Mouse (Mus musculus) mesoderm, embryonic 11.5 days (tissue): ENCODE results near the gene Lztfl1.
"Not testable (repeated sequence)": the region's sequence is repeated elsewhere in the genome, so short reads cannot be mapped to it uniquely, and the experiment has no call there.

Source experiments
- DNase-seq: peaks from one replicate; pipeline ENCODE4 v3.0.0-alpha.2; 2012; ENCODE audit warnings: low read depth, low spot score

Gene Lztfl1

DNA sequence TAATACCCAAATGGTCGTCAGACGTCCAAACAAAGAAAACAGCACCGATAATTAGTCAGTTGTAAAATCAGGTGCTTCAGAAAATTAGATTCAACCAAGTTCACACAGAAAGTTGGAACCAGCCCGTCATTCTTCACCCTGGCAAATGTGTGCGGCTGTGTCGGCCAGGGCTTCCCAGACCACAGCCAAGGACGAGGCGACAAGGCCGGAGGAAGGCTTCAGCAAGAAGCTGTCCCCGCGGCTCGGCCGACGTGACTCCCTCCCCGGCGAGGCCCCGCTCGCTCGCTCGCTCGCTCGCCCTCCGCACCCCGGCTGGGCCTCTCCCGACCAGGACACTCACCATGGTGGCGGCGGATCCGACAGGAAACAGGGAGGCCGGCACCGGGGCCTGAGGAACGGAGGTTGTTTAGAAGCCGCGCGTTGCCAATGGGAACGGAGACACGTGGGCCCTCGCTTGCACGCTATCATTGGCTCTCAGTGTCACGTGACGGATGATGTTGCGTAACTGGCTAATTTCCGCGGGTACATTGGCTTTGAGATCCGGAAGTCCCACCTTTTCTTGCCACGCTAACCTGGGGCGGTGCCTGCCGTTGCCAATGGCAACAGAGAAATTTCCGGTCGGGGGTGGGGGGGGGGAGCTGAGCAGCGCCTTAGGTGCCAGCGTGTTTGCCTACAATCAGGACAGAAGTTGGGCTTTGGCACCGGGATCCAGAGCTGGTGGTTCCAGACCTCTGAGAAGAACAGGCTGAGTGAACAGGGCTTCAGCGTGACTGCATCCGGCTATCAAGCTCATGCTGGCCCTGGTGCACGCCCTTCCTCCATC is at the start of gene Lztfl1:
Lztfl1 (minus strand) TSS at position 512 of the 823 bp plus-strand sequence.
- DNase-seq: peak; percentile 99

DNA sequence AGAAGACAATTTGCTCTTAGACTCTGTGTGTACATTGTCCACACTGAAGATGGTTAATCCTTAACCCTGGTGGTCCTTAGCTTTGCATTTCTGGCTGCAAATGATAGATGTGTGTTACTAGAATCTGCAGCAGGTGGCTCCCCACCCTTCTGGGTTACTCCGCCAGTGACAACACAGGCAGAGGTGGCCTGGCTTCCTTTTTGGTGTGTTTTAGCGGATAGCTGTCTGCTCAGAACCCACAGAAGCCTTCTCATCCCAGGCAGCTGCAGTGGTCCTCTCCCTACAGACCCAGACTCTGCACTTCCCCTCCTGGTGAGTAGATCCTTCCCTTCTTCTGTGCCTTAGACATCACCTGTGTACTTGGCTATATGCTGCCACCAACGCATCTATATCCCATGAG is 49.5 kb upstream of the Lztfl1 start:
- DNase-seq: no peak

DNA sequence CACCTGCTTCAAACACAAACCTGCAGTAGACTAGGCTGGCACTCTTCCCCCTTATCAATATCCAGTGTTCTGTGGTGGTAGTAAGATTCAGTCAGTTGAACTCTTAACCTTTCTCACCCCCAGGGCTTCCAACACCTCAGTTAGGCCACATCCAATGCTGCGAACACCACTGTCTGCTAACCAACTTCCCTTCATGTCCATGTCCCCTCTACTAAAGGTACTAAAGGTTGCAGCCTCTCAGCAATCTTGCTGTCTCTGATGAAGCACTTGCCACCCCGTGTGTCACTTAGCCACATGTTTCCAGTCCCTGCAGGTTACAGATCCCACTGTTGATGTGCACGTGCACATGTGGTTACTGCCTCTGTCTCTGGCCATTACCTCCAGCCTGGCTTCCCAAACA is 46.3 kb upstream of the Lztfl1 start:
- no peak for DNase-seq

DNA sequence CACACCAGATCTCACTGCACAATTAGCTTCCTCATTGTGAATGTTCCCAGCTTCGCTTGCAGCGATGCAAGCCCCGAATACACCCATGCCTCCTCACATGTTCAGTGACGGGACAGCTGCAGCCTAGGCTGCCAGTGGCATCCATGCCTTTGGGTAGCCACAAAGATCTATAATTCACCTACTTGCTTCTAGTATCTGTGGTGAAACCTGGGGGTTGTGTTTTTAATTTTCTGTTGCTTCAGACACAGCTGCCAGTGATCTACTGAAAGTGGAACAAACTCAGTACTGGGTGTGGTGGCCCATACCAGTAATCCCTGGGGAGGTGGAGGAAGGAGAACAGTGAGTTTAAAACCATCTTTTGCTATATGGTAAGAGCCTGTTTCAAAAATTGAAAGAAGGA is 45.4 kb upstream of the Lztfl1 start:
- no peak for DNase-seq

GRCm38 (mm10) chr9:123760806-123761205 is 43.3 kb upstream of the Lztfl1 start:
- DNase-seq: no peak

- DNase-seq: no peak
Observed at GRCm38 (mm10) chr9:123758645-123759044, 41.1 kb upstream of the Lztfl1 start.

DNA sequence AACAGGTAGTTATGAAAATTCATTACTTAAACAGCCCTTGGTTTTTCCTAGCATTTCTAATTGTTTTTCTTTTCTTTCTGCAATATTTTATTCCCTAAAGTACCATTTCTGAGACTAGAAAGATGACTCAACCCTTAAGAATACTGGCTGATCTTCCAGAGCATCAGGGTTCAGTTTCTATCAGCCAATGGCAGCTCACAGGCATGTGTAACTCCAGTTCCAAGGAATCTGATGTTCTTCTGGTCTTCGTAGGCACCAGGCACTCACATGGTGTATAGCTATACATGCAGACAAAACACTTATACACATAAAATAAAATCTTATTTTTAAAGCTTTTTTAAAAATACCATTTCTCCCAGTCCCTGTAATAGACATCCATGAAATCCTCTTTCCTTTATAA is 40.7 kb upstream of the Lztfl1 start:
- no peak for DNase-seq

DNA sequence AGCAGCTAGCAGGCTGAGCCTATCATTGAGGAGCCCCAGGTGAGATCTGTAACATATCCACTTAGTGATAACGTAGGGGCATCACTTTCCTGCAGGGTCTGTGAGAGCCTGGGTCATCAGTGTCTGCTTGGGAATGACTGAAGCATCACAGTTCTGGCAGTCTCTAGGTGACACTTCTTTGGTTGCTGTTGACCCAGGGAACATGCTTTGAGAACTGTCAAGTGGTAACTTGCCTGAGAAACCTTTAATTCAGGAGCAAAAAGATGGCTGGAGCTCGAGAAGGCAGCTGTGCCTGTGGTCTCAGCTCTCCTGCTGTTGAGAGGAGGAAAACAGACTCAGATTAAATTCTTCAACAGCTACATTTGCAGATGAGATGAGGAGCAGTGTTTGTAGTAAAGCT is 39.8 kb upstream of the Lztfl1 start:
- DNase-seq: no peak

- DNase-seq: no peak
Observed at GRCm38 (mm10) chr9:123756752-123757151, 39.3 kb upstream of the Lztfl1 start.

DNA sequence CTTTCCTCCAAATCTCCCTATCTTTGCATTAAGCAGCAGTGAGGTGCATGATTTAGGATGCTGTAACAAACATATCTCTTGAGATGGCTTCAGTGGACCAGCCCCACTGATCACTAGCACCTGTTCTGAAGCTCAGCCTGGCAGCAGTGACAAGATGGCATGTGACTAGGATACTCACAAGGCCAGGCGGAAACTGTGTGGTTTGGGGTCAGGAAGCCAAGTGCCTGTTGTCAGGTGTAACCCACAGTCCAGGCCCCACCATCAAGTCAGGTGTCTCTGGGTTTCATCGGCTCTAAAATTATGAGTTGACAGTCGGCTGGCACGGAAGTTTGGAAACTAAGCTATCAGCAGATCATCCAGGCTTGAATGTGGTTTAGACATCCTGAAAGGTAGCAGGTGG is 36.8 kb upstream of the Lztfl1 start:
- no peak for DNase-seq

- DNase-seq: not testable (repeated sequence)
Observed at GRCm38 (mm10) chr9:123749687-123750086, 32.2 kb upstream of the Lztfl1 start.

GRCm38 (mm10) chr9:123740799-123741198 is 23.3 kb upstream of the Lztfl1 start:
- DNase-seq: no peak

- DNase-seq: no peak
Observed at GRCm38 (mm10) chr9:123734133-123734532, 16.6 kb upstream of the Lztfl1 start.

DNA sequence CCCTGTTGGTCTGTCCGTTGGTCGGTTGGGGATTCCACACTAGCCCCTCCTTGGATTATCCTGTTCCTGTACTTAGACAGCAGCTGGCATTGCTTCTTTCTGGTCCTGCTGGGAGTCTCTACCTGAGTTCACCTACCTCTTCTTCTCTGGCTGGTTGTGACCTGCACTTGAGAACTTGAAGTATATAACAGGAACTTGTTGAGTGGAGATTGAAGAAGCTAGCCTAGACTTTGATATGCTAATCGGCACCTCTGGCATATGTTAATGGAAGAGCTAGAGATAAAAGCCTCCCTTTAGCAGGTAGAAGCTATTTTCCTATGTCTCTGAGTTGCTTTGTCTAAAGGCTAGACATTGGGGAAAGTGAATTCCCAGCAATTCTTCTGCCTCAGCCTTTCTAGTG is 13.8 kb upstream of the Lztfl1 start:
- no peak for DNase-seq

- no peak for DNase-seq
Observed at GRCm38 (mm10) chr9:123722737-123723493, 5.4 kb upstream of the Lztfl1 start.

- peak; percentile 12 for DNase-seq
Observed at GRCm38 (mm10) chr9:123716301-123716700, 1.2 kb downstream of the Lztfl1 start.

GRCm38 (mm10) chr9:123713111-123713510 is 4.4 kb downstream of the Lztfl1 start:
- no peak for DNase-seq

DNA sequence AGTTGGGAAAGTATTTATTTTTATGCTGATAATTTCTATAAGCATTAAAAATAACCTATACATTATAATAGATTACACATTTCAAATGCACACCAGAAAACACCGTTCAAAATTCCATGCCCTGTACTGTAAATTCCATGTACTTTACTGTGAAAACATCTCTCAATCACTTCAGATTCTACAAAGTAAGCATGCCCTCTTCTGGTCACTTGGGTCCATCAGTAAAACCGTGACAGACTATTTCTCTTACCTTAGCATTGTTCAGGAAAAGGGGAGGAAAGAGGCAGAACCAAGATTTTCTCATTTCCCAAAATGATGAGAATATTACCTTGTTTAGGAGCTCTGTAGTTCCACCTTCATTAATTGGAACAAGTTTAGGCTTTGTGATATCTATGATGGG is 8.3 kb downstream of the Lztfl1 start:
- no peak for DNase-seq

DNA sequence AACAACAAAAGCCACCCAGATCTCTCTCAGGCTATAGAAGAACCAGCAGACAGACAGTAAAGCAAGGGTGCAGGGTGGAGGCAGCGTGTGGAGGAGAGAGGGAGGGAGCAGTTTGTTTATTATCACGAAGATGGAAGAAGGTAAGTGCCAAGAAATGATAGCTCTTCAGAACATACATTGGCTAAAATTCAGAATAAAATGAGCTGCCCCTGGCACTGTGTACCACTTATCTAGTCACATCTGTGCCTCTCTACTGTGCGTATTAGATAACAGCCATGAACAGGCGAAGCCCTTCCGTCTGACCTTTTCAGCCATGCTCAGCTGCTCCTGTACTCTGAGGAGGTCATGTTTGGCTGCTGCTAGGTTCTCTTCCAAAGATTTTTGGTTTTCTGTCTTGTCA is 15.7 kb downstream of the Lztfl1 start:
- DNase-seq: no peak

DNA sequence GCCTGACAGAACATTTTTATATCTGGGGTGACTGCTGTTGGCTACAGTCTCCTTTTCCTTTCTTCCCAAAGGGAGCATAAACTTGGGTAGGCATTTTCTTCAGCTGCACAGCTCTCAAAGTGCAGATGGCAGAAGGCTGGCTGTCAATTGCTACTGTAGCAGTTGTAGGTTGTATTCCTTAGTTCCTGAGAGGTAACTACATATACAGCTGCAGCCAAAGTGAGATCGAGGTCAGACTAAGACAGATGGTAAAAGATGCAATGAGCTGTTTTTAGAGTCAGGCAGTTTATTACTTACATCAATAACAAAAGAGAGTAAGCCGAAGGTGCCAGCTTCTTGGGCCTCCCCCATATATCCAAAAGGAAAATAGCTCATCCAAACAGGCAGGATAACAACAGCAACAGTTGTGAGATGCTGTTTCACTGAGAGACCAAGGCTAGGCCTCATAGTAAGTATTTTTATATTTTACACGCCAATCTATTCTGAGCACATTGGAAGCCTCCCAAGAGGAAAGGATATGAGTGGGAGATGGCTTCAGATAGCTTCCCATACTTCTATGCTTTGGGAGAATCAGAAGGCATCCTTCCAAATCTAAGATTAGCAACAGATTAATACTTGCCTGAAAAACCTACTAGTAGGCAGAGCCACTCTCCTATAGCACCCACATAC is 21.7 kb downstream of the Lztfl1 start:
- no peak for DNase-seq

GRCm38 (mm10) chr9:123688227-123688626 is 29.3 kb downstream of the Lztfl1 start:
- DNase-seq: no peak

- DNase-seq: no peak
Observed at GRCm38 (mm10) chr9:123686206-123686605, 31.3 kb downstream of the Lztfl1 start.
